Mouse (Mus musculus) embryonic fibroblast, embryonic 13.5 days (primary cell): ENCODE data around the gene Ubac2. TPM values are rescaled to one million over a fixed set of nuclear protein-coding genes. Genes with fewer than 3 reads are reported as not detected.
A peak's percentile ranks its signal among the peaks of the same experiment; 100 is the strongest.

Source experiments
- H3K27ac ChIP-seq: 2 replicates; pipeline ENCODE4 v1.5.1; 2012; ENCODE audit warnings: low read length, control low read depth, inconsistent platforms; ENCODE audit not compliant: insufficient read depth
- H3K4me1 ChIP-seq: 2 replicates; pipeline ENCODE4 v1.6.1; 2011; ENCODE audit warnings: low read length; ENCODE audit not compliant: control insufficient read depth, insufficient read depth
- H3K4me3 ChIP-seq: 2 replicates; pipeline ENCODE4 v1.5.1; 2011; ENCODE audit warnings: mild to moderate bottlenecking, control low read depth, low read length; ENCODE audit not compliant: insufficient read depth
- CTCF ChIP-seq: IDR thresholded peaks from 2 replicates; pipeline ENCODE4 v1.5.1; 2011; ENCODE audit warnings: mild to moderate bottlenecking, control low read depth, low read length, moderate library complexity, borderline replicate concordance; ENCODE audit not compliant: insufficient read depth
- POLR2A ChIP-seq: IDR thresholded peaks from 2 replicates; pipeline ENCODE4 v1.6.1; 2011; ENCODE audit warnings: low read depth, mild to moderate bottlenecking, control low read depth, low read length, moderate library complexity
- polyA plus RNA-seq: library from polyadenylated mRNA; stranded (reverse); fragments of >200 nt; gene quantifications from 2 replicates; pipeline ENCODE4 v1.2.4, GENCODE M21; 2011; ENCODE audit warnings: low read depth; ENCODE audit not compliant: missing spikeins, insufficient read length

Ubac2 gene
- polyA plus RNA-seq, 1 experiment = 59.3 TPM

DNA sequence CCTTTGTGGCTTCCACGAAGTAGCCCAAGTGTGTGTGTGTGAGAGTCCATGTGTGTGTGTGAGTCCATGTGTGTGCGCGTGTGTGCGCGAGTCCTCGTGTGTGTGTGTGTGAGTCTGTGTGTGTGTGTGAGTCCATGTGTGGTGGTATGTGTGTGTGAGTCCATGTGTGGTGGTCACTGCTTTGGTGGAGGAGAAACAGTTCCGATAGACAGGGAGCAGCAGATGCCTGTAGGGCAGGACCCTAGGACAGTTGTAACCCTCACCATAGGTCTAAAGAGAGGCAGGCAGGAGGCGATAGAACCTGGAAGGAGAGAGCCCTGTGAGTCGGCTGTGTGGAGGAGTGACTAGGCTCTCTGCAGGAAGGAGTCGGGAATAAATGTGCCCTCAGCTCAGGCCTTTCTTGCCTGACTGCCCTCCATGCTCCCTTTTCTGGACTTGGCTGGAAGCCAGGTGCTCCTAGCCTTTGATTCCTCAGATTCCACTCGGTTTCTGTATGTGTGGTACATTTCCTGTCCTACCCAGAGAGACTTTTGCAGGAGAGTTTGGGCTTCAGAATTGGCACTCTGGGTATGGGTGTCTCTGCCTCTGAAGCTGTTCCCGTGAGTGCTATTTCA, 42.2 kb downstream of the Ubac2 start:
- no peak overlapping the region for H3K27ac ChIP-seq
- peak; percentile 7; the same call in 1 of the 2 replicates for TF ChIP-seq CTCF
- no peak for TF ChIP-seq POLR2A

DNA sequence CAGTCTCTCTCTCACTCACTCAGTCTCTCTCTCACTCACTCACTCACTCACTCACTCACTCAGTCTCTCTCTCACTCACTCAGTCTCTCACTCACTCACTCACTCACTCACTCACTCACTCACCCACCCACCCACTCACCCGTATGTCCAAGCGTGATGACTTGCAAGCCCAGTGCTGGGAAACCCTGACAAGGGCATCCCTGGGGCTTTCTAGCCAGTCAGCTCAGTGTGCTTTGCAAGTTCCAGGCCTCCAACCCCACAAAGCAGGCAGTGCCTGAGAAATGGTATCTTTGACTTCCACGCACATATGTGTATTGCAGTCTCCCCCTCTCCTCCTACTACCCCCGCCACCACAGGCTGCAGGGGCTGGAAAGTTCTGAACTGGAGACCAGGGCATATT, 43.6 kb downstream of the Ubac2 start:
- Histone ChIP-seq H3K27ac (no peak overlapping the region), H3K4me3 (no peak overlapping the region), H3K4me1 (0 out of 2 replicates have a peak, but pooled peaks cover 8% of the 10 kb centered on the region)
- TF ChIP-seq CTCF (no peak), POLR2A (no peak)

More for the DNA sequence above, 42.2 kb downstream of the Ubac2 start:
- H3K4me3 ChIP-seq = no peak overlapping the region
- 0 out of 2 replicates have a peak, but pooled peaks cover 8% of the 10 kb centered on the region for H3K4me1 ChIP-seq

DNA sequence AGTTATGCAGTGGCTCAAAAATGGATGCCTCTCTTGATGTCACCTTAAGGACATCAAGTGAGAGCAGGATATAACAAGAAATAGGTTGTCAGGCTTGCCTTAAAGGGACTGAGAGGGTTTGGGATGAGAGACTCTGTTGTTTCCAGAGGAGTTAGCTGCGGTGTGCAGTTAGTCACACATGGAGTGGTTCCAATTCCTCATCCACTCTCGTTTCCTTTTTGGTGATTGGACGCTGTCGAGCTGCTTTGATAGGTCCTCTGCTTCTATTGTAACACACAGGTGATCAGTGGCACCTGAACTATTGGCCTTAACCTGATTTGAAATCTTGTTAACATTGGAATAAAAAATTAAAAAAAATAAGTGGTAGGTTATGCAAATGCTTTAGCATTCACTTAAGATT, 44.3 kb downstream of the Ubac2 start:
- TF ChIP-seq POLR2A = no peak
- no peak for TF ChIP-seq CTCF
- 0 out of 2 replicates have a peak, but pooled peaks cover 8% of the 10 kb centered on the region for H3K4me1 ChIP-seq

DNA sequence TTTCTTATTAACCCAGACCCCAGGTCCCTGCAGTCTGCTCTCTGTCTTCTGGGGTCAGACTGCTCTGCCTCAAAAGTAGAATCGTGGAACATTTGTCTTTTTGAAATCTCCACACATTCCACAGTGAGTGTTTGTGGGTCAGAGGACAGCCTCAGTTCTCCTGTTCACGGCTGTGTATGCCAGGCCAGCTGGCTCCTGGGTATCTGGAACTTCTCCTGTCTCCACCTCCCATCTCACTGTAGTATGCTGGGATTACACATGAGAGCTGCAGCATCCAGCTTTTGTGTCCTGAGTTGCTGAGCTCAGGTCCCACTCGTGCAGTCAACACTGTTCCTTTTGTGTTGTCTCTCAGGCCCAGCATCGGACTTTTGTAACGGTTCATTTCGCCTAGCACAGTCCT, 46.5 kb downstream of the Ubac2 start:
- TF ChIP-seq CTCF = no peak
- TF ChIP-seq POLR2A = no peak
- Histone ChIP-seq H3K4me3 (no peak overlapping the region), H3K4me1 (0 out of 2 replicates have a peak, but pooled peaks cover 8% of the 10 kb centered on the region), H3K27ac (no peak overlapping the region)

More for the DNA sequence above, 44.3 kb downstream of the Ubac2 start:
- Histone ChIP-seq H3K4me3 (no peak overlapping the region), H3K27ac (no peak overlapping the region)

GRCm38 (mm10) chr14:121926901-121927300, 48.5 kb downstream of the Ubac2 start:
- H3K4me3 ChIP-seq = no peak overlapping the region
- TF ChIP-seq POLR2A (no peak), CTCF (no peak)

GRCm38 (mm10) chr14:121927451-121927850, 49.0 kb downstream of the Ubac2 start:
- Histone ChIP-seq H3K4me1 (no peaks in the 10 kb centered on the region), H3K27ac (no peak overlapping the region), H3K4me3 (no peak overlapping the region)
- TF ChIP-seq POLR2A (no peak), CTCF (no peak)

More at GRCm38 (mm10) chr14:121926901-121927300, 48.5 kb downstream of the Ubac2 start:
- no peaks in the 10 kb centered on the region for H3K4me1 ChIP-seq
- no peak overlapping the region for H3K27ac ChIP-seq

DNA sequence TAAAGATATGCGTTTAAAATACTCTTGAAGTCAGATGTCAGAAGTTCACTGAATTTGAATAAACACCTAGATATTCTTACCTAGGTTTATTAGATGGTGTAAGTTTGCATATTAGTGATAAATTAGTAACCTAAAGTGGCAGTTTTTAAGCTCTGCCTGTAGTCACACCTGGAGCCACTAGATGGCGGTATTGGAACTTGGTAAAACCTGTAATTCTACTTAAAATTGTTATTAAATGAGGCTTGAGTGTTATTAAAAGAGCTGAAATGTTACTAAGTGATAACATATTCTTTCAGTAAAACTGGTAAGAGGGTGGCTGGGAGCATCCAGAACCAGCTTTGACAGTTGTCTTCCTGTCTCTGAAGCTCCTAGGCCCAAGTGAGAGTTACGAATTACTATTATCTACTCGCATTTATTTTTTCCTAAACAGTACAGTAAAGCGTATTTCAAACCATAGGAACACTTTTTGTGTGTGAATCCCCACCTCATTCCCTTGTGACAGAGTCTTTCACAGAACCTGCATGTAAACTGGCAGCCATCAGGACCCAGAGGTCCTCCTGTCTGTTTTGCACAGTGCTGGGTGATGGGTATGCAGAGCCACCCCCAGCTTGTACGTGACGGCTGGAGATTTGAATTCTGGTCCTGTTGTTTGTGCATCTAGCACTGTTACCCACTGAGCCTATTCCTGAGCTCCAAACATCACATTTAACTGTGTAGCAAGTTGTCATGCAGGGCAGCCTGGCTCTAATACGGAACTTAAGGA, 50.1 kb downstream of the Ubac2 start:
- no peak overlapping the region for H3K27ac ChIP-seq
- no peak overlapping the region for H3K4me3 ChIP-seq
- TF ChIP-seq CTCF = no peak
- no peak for TF ChIP-seq POLR2A
- H3K4me1 ChIP-seq = no peaks in the 10 kb centered on the region

GRCm38 (mm10) chr14:121929243-121929951, 51.0 kb downstream of the Ubac2 start:
- TF ChIP-seq CTCF = no peak
- no peaks in the 10 kb centered on the region for H3K4me1 ChIP-seq
- no peak overlapping the region for H3K4me3 ChIP-seq

GRCm38 (mm10) chr14:121930731-121931383, 52.4 kb downstream of the Ubac2 start:
- no peak overlapping the region for H3K27ac ChIP-seq
- TF ChIP-seq CTCF (no peak), POLR2A (no peak)
- no peak overlapping the region for H3K4me3 ChIP-seq
- H3K4me1 ChIP-seq = no peaks in the 10 kb centered on the region

More at GRCm38 (mm10) chr14:121929243-121929951, 51.0 kb downstream of the Ubac2 start:
- H3K27ac ChIP-seq = no peak overlapping the region
